Mouse (Mus musculus) C3H10T1/2 (cell line): Measurements from ENCODE around the gene Ndufaf8. TPM values are rescaled to one million over a fixed set of nuclear protein-coding genes. Genes with fewer than 3 reads are reported as not detected.

Source experiments
- polyA plus RNA-seq, 2 experiments: library from polyadenylated mRNA; unstranded; fragments of >200 nt; fragmentation: generic; extraction: Trizol; gene quantifications; one replicate each; pipeline ENCODE4 v1.2.1; 2012; ENCODE audit warnings: missing spikeins in 2 of 2

The Ndufaf8 gene
- 100 to 1,000 TPM; 131 to 132 TPM for polyA plus RNA-seq

GRCm38 (mm10) chr11:120098588-120099511 is at the start of gene Ndufaf8, which contains the start of gene Tepsin:
Gene Ndufaf8 (plus strand): TSS chr11:120098928.
Gene Tepsin (minus strand): TSS chr11:120098731.

GRCm38 (mm10) chr11:120086702-120087152 is 12.0 kb upstream of the Ndufaf8 start, which contains the start of gene Cep131:
Gene Cep131 (minus strand): TSS chr11:120086827.

Other genes starting within 250 kb of the Ndufaf8 start
- gene Chmp6, start 185.5 kb upstream of the Ndufaf8 start, polyA plus RNA-seq, result 100 to 1,000 TPM in 1 of 2 experiments, 10 to 100 TPM in 1; 79.1 to 102 TPM
- 100 to 1,000 TPM; 120 to 170 TPM for gene Baiap2, start 156.2 kb upstream of the Ndufaf8 start, polyA plus RNA-seq
- 1 to 10 TPM in 1 of 2 experiments, under 1 TPM in 1; 0.04 to 1.1 TPM for gene Aatk, start 51.8 kb upstream of the Ndufaf8 start, polyA plus RNA-seq
- 10 to 100 TPM; 21.9 to 51.6 TPM for gene Cep131, start 12.1 kb upstream of the Ndufaf8 start, polyA plus RNA-seq
- 10 to 100 TPM in 1 of 2 experiments, 1 to 10 TPM in 1; 6.1 to 21.7 TPM for gene Tepsin, start 197 bp upstream of the Ndufaf8 start, polyA plus RNA-seq
- 100 to 1,000 TPM in 1 of 2 experiments, 10 to 100 TPM in 1; 53.2 to 164 TPM for gene Slc38a10, start 52.4 kb downstream of the Ndufaf8 start, polyA plus RNA-seq
- 10 to 100 TPM in 1 of 2 experiments, 1 to 10 TPM in 1; 4.5 to 19.3 TPM for gene Bahcc1, start 134.0 kb downstream of the Ndufaf8 start, polyA plus RNA-seq
- 1,000 to 10,000 TPM; 3,031 to 5,204 TPM for gene Actg1, start 249.6 kb downstream of the Ndufaf8 start, polyA plus RNA-seq